Comparison of ENCODE assay signal across 8 mouse cellular contexts in genomic region chr6:83453706-83454105, GRCm38 (mm10). TPM values are rescaled to one million over a fixed set of nuclear protein-coding genes. Genes with fewer than 3 reads are reported as not detected.
DNase-seq lines count a peak whose midpoint lies in the region; ATAC-seq lines count a peak whose summit lies in the region.

No protein-coding gene starts in this region.

- peaks cover 7% of the 10 kb centered on the region; the same call in 1 of the 2 replicates for H3K36me3 ChIP-seq in embryonic facial prominence, embryonic 15.5 days
- no peaks in the 10 kb centered on the region; the same call in 1 of the 2 replicates for H3K36me3 ChIP-seq in limb, embryonic 11.5 days (ENCODE audit: control insufficient read depth, insufficient read depth, low read length)
- H3K36me3 ChIP-seq in neural tube, embryonic 13.5 days, result 0 out of 2 replicates have a peak, but pooled peaks cover 13% of the 10 kb centered on the region

- no peak for ATAC-seq in embryonic facial prominence, embryonic 15.5 days (ENCODE audit: insufficient number of reproducible peaks, low FRiP score, low TSS enrichment, low read depth)
- ATAC-seq in limb, embryonic 11.5 days (ENCODE audit: insufficient number of reproducible peaks, low FRiP score, low TSS enrichment, low read depth), result no peak
- no peak for ATAC-seq in neural tube, embryonic 13.5 days (ENCODE audit: low read depth)

- H3K4me1 ChIP-seq in embryonic facial prominence, embryonic 15.5 days, result peaks cover 74% of the 10 kb centered on the region
- H3K4me1 ChIP-seq in limb, embryonic 11.5 days (ENCODE audit: control insufficient read depth, insufficient read depth, low read length), result peaks cover 45% of the 10 kb centered on the region
- H3K4me1 ChIP-seq in neural tube, embryonic 13.5 days (replicated peaks), result peaks cover 80% of the 10 kb centered on the region

- H3K27ac ChIP-seq in embryonic facial prominence, embryonic 15.5 days (replicated peaks), result no peak overlapping the region
- H3K27ac ChIP-seq in limb, embryonic 11.5 days (replicated peaks; ENCODE audit: low read depth, low read length), result no peak overlapping the region
- H3K27ac ChIP-seq in neural tube, embryonic 13.5 days (replicated peaks), result 0 out of 2 replicates have a peak overlapping the region, but pooled peaks have one; percentile 7

- no peak overlapping the region for H3K9ac ChIP-seq in embryonic facial prominence, embryonic 15.5 days
- H3K9ac ChIP-seq in limb, embryonic 11.5 days (ENCODE audit: low read length), result no peak overlapping the region; the same call in 1 of the 2 replicates
- peak overlapping the region; percentile 98 for H3K9ac ChIP-seq in neural tube, embryonic 13.5 days

- H3K27me3 ChIP-seq in embryonic facial prominence, embryonic 15.5 days, result no peaks in the 10 kb centered on the region
- H3K27me3 ChIP-seq in limb, embryonic 11.5 days (ENCODE audit: control insufficient read depth, insufficient read depth, low read length), result no peaks in the 10 kb centered on the region
- no peaks in the 10 kb centered on the region for H3K27me3 ChIP-seq in neural tube, embryonic 13.5 days

- DNase-seq in kidney, postnatal 14 days, result peak; percentile 47
- no peak for DNase-seq in kidney, adult 18-20 months
- peak; percentile 38 for DNase-seq in limb, embryonic 11.5 days (ENCODE audit: low spot score)
- DNase-seq in adrenal gland, postnatal 10 days, result no peak
- DNase-seq in yolk sac, embryonic 10.5 days (ENCODE audit: low spot score), result no peak
- DNase-seq in urinary bladder, postnatal 4 days (ENCODE audit: low spot score in 2 of 2), result no peak

- 24% methylated on average over 11 of the region's 11 CpGs for whole genome bisulfite sequencing in embryonic facial prominence, embryonic 15.5 days
- 41% methylated on average over 11 of the region's 11 CpGs for WGBS in limb, embryonic 11.5 days
- 27% methylated on average over 11 of the region's 11 CpGs for WGBS in neural tube, embryonic 13.5 days

- H3K4me2 ChIP-seq in embryonic facial prominence, embryonic 15.5 days (replicated peaks), result peak overlapping the region; percentile 92
- peak overlapping the region; percentile 93 for H3K4me2 ChIP-seq in limb, embryonic 11.5 days (ENCODE audit: low read depth, severe bottlenecking)
- peak overlapping the region; percentile 93 for H3K4me2 ChIP-seq in neural tube, embryonic 13.5 days

- H3K4me3 ChIP-seq in embryonic facial prominence, embryonic 15.5 days (replicated peaks), result peak overlapping the region; percentile 82
- peak overlapping the region; percentile 59 for H3K4me3 ChIP-seq in limb, embryonic 11.5 days (ENCODE audit: low read depth, low read length)
- H3K4me3 ChIP-seq in neural tube, embryonic 13.5 days, result peak overlapping the region; percentile 84

- H3K9me3 ChIP-seq in embryonic facial prominence, embryonic 15.5 days (replicated peaks), result no peaks in the 10 kb centered on the region
- no peaks in the 10 kb centered on the region for H3K9me3 ChIP-seq in limb, embryonic 11.5 days (ENCODE audit: control insufficient read depth, low read length)
- no peaks in the 10 kb centered on the region for H3K9me3 ChIP-seq in neural tube, embryonic 13.5 days

RNA-seq across cellular contexts. Expression of gene Tet3, which starts 5.2 kb away (rescaled TPM):
- polyA plus RNA-seq in embryonic facial prominence, embryonic 15.5 days (2015; fragmentation: Nextera tagmentation; extraction: Ambion mirVana), result 63.1 and 66.1 TPM in 2 replicates
- 32.5 and 35.8 TPM in 2 replicates for polyA plus RNA-seq in limb, embryonic 11.5 days (2014; fragmentation: Nextera tagmentation; extraction: Ambion mirVana)
- 79.0 and 79.2 TPM in 2 replicates for polyA plus RNA-seq in neural tube, embryonic 13.5 days (2015; fragmentation: Nextera tagmentation; extraction: Ambion mirVana)
- total RNA-seq in adrenal gland, postnatal 10 days (2021), result 10 to 100 TPM; 57.4 to 64.4 TPM

RNA-seq across cellular contexts. Expression of gene Dguok, which starts 53.1 kb away (rescaled TPM):
- polyA plus RNA-seq in embryonic facial prominence, embryonic 15.5 days (2015; fragmentation: Nextera tagmentation; extraction: Ambion mirVana), result 81.0 and 90.4 TPM in 2 replicates
- polyA plus RNA-seq in limb, embryonic 11.5 days (2014; fragmentation: Nextera tagmentation; extraction: Ambion mirVana), result 64.7 and 67.5 TPM in 2 replicates
- 70.8 and 75.7 TPM in 2 replicates for polyA plus RNA-seq in neural tube, embryonic 13.5 days (2015; fragmentation: Nextera tagmentation; extraction: Ambion mirVana)
- total RNA-seq in adrenal gland, postnatal 10 days (2021), result 10 to 100 TPM; 38.0 to 50.0 TPM

Comparison
In these comparisons a context has a peak if more than half of its experiments do, and no peak if none do; other contexts are left out.
1. DNase-seq: peak in kidney, postnatal 14 days (single experiment) and limb, embryonic 11.5 days (single experiment); none in kidney, adult 18-20 months (single experiment), adrenal gland, postnatal 10 days (single experiment), yolk sac, embryonic 10.5 days (single experiment) and urinary bladder, postnatal 4 days (0 of 2).
2. Peak in every context shown above with its lines, with median percentiles within 50 percentile points of each other: H3K4me2 ChIP-seq and H3K4me3 ChIP-seq.